Mouse (Mus musculus) megakaryocyte, embryonic 14.5 days (primary cell): ENCODE measurements around the gene Vps35l.

ENCODE experiments used
- FLI1 ChIP-seq: IDR thresholded peaks from 2 replicates; pipeline ENCODE4 v1.6.1; 2012; ENCODE audit warnings: low read length, inconsistent platforms, mixed read lengths
- GATA1 ChIP-seq: IDR thresholded peaks from 3 replicates; pipeline ENCODE4 v1.6.1; 2012; ENCODE audit warnings: mixed read lengths, low read length, inconsistent platforms, borderline replicate concordance

DNA sequence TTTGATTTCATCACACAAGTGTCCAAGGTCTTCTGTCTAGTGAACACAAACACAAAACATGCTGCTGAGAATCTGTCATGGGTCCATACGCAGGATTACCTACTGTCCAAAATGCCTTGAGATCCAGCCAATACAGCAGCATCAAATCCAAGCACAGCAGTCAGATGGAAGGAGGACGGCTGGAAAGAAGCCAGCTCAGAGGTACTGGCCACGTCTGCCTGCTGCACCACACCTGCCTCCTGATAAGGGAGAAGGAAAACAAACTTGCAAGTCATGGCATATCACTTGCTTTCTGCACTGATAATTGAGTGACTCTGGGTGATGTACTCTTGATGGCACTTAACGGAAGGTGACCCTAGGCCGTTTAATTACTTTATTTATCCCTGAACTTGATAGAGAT is 105.1 kb downstream of the Vps35l start:
- TF ChIP-seq FLI1 (no peak), GATA1 (no peak)
